Mouse (Mus musculus): ENCODE data around the gene B230104I21Rik. TPM values are rescaled to one million over a fixed set of nuclear protein-coding genes. Genes with fewer than 3 reads are reported as not detected.

Gene B230104I21Rik
- polyA plus RNA-seq, 1 experiment from 2014 or later, result not detected

DNA sequence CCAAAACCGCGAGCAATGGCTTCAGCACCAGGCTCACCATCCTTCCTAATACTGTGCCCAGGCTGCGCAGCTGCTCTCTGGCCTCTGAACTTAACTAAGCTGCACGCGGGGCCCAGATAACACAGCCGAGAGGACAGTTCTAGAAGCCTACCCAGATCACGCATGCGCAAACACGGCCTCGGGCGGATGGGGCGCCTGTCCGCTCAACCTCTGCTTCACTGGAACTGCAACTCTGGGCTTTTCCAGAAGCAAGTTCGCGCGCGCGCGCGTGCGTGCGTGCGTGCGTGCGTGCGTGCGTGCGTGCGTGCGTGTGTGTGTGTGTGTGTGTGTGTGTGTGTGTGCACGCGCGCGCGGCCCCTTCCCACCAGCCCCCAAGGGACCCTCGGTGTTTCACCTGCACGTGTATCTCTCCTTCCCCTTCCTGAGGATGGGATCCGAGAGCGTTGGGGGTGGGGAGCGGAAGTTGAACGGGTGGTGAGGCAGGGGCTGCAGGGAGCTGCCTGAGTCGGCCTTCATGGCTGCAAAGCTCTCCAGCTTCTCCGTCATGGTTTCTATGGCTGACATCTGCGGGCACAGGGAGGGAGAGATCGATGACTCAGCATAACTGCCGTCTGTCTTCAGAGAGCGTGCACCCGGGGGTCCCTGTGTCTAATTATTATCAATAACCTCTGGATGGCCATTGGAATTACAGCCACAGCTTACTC is 1.1 kb upstream of the B230104I21Rik start:
- H3K27me3 ChIP-seq (replicated peaks; ENCODE audit: control insufficient read depth, insufficient read depth, low read length), result no peaks in the 10 kb centered on the region
- H3K27ac ChIP-seq (ENCODE audit: low read depth, low read length), result no peak overlapping the region
- peaks cover 13% of the 10 kb centered on the region; the same call in 1 of the 2 replicates for H3K4me1 ChIP-seq (ENCODE audit: control insufficient read depth, insufficient read depth, low read length)
- peak overlapping the region; percentile 18; the same call in 1 of the 2 replicates for H3K4me2 ChIP-seq (ENCODE audit: low read length)
- H3K4me3 ChIP-seq (ENCODE audit: low read depth, low read length), result no peak overlapping the region
- peak; percentile 42 for DNase-seq (ENCODE audit: low spot score)
- no peaks in the 10 kb centered on the region for H3K9me3 ChIP-seq (replicated peaks; ENCODE audit: control insufficient read depth, low read length)
- no peak for ATAC-seq
- WGBS, result 78% methylated on average over 44 of the region's 48 CpGs
- peaks cover 23% of the 10 kb centered on the region; the same call in 1 of the 2 replicates for H3K36me3 ChIP-seq (ENCODE audit: control insufficient read depth, insufficient read depth, low read length)
- H3K9ac ChIP-seq (ENCODE audit: low read length), result no peak overlapping the region

DNA sequence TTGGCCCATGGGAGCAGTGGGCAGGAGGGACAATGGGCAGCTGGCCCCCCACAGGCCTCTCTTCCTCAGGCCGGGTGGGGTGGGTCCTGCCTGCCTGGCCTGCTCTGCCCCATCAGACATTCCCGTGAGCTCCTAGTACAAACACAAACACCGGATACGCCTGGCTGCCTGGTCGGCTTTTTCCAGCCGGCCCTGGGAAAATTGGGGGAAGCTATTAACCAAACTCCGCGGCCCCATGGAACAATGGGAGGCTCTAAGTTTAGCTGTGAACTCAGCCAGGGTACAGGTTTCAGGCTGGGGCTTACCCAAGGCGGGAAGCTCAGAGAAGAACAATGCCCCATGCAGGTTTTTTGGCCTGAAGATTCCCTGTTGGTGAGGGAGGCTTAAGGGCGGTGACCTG is 723 bp downstream of the B230104I21Rik start:
- Histone ChIP-seq H3K27ac (ENCODE audit: low read depth, low read length) (peak overlapping the region; percentile 6; the same call in 1 of the 2 replicates), H3K4me2 (ENCODE audit: low read length) (no peak overlapping the region), H3K4me1 (ENCODE audit: control insufficient read depth, insufficient read depth, low read length) (peaks cover 13% of the 10 kb centered on the region; the same call in 1 of the 2 replicates), H3K36me3 (ENCODE audit: control insufficient read depth, insufficient read depth, low read length) (peaks cover 25% of the 10 kb centered on the region), H3K9ac (ENCODE audit: low read length) (peak overlapping the region; percentile 13; the same call in 1 of the 2 replicates), H3K9me3 (replicated peaks; ENCODE audit: control insufficient read depth, low read length) (no peaks in the 10 kb centered on the region), H3K27me3 (replicated peaks; ENCODE audit: control insufficient read depth, insufficient read depth, low read length) (no peaks in the 10 kb centered on the region), H3K4me3 (ENCODE audit: low read depth, low read length) (no peak overlapping the region)
- DNase-seq (ENCODE audit: low spot score) (no peak), ATAC-seq (0 out of 2 replicates have a peak, but pooled peaks have one; percentile 33)
- WGBS, result 15% methylated on average over 10 of the region's 10 CpGs

DNA sequence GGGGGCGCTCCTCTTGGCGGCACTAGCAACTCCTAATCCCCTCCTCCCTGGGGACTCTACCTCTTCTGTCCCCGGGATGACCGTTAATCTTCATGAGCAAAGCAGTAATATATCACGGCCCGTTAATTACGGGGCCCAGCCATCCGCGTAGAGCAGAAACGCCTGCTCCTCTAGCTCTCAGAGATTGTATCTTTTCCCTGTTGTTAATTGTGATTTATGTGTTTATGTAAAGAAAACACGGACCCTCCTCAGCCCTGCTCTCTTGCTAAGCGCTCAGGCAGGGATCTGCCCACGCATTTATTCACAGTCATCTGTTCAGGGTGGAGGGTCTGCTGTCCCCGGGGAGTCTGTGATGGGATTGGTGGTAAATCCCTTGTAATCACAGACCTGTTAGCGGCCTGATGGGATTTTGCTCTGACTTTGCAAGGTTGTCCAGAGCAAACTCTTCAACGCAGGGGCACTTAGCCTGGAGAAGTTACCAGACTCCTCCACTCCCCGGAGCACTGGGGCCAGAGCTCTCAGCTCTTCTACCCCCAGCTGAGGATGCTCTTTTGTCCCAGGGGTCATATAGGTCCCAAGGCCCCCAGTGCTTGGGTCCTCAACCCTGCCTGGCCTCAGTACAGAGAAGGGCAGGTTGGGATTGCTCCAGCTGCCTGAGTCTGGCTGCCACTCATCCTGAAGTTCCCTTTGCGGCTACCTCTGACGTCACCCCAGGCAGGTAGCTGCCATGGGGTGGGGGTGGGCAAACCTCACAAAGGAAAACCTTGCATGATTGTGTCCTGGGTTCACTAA is 11.0 kb downstream of the B230104I21Rik start:
- WGBS, result 39% methylated on average over 19 of the region's 19 CpGs
- Histone ChIP-seq H3K27ac (ENCODE audit: low read depth, low read length) (no peak overlapping the region), H3K4me3 (ENCODE audit: low read depth, low read length) (no peak overlapping the region), H3K4me1 (ENCODE audit: control insufficient read depth, insufficient read depth, low read length) (no peaks in the 10 kb centered on the region), H3K9me3 (replicated peaks; ENCODE audit: control insufficient read depth, low read length) (no peaks in the 10 kb centered on the region), H3K27me3 (replicated peaks; ENCODE audit: control insufficient read depth, insufficient read depth, low read length) (no peaks in the 10 kb centered on the region), H3K36me3 (ENCODE audit: control insufficient read depth, insufficient read depth, low read length) (peaks cover 19% of the 10 kb centered on the region; the same call in 1 of the 2 replicates), H3K4me2 (ENCODE audit: low read length) (no peak overlapping the region), H3K9ac (ENCODE audit: low read length) (no peak overlapping the region)
- ATAC-seq (no peak), DNase-seq (ENCODE audit: low spot score) (no peak)

DNA sequence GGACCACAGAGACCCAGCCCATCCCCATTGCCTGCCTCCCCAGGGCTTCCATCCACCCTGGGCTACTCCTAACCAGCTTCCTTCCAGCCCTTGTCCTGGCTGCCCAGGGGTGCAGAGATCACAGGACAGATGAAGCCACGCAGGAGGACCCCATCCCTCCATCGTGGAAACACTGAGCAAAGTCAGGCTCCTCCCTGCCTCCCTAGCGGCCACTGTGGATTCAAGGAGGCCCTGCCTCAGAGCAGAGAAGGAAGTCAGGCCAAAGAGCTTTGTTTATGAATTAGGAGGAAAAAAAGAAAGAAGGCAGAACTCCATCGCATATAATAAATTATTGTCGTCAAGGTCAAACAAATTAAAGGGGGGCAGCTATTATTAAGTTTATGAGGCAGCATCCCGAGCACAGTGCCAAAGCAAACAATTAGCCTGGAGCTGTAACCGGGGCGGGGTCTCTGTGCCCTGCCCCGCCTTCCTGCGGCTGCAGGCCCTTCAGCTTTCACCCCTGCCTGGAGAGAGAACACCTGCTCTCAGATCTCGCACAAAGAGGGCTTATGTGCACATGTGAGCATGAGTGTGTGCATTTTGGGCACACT is 12.4 kb downstream of the B230104I21Rik start:
- DNase-seq (ENCODE audit: low spot score), result no peak
- Histone ChIP-seq H3K9me3 (replicated peaks; ENCODE audit: control insufficient read depth, low read length) (no peaks in the 10 kb centered on the region), H3K27ac (ENCODE audit: low read depth, low read length) (no peak overlapping the region), H3K9ac (ENCODE audit: low read length) (no peak overlapping the region), H3K36me3 (ENCODE audit: control insufficient read depth, insufficient read depth, low read length) (peaks cover 16% of the 10 kb centered on the region; the same call in 1 of the 2 replicates), H3K4me1 (ENCODE audit: control insufficient read depth, insufficient read depth, low read length) (no peaks in the 10 kb centered on the region), H3K4me2 (ENCODE audit: low read length) (no peak overlapping the region), H3K27me3 (replicated peaks; ENCODE audit: control insufficient read depth, insufficient read depth, low read length) (no peaks in the 10 kb centered on the region), H3K4me3 (ENCODE audit: low read depth, low read length) (no peak overlapping the region)
- no peak for ATAC-seq
- WGBS, result 63% methylated on average over 11 of the region's 11 CpGs

DNA sequence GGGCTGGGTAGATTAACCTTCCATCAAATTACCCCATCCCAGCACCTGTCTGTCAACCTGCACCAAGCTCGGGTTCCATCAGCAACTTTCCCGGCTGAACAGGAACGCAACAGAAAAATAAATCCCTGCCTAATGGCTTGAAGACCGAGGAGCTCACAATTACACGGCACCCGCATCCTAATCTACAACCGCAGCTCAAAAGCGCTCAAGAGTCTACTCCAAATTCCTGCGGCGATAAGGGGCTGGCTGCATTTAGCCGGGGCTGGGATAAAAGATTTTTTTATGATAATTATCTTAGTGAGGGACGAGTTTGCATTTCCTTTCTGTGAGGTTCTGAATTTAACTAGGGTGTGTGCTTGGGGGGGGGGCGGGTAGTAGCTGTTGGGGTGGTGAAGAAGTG is 16.3 kb downstream of the B230104I21Rik start:
- no peaks in the 10 kb centered on the region for H3K27me3 ChIP-seq (replicated peaks; ENCODE audit: control insufficient read depth, insufficient read depth, low read length)
- H3K9ac ChIP-seq (ENCODE audit: low read length), result no peak overlapping the region
- no peak overlapping the region for H3K4me3 ChIP-seq (ENCODE audit: low read depth, low read length)
- ATAC-seq (no peak), DNase-seq (ENCODE audit: low spot score) (no peak)
- H3K27ac ChIP-seq (ENCODE audit: low read depth, low read length), result no peak overlapping the region
- WGBS, result 54% methylated on average over 13 of the region's 13 CpGs
- no peaks in the 10 kb centered on the region for H3K9me3 ChIP-seq (replicated peaks; ENCODE audit: control insufficient read depth, low read length)
- H3K4me1 ChIP-seq (ENCODE audit: control insufficient read depth, insufficient read depth, low read length), result no peaks in the 10 kb centered on the region
- H3K4me2 ChIP-seq (ENCODE audit: low read length), result no peak overlapping the region
- H3K36me3 ChIP-seq (ENCODE audit: control insufficient read depth, insufficient read depth, low read length), result peaks cover 10% of the 10 kb centered on the region

DNA sequence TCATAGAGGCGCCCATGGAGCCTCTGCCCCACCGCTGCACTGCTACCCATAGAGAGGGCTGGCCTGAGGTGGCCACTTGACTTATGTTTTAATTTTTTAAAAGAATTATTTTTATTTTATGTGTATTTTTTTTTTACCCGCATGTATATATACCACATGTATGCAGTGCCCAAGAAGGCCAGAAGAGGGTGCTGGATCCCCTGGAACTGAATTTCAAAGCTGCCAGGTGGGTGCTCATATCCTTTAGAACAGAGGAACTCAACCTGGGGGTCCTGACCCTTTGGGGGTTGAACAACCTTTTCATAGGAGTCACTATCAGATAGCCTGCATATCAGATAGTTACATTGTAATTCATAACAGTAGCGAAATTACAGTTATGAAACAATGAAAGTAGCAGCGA is 19.5 kb downstream of the B230104I21Rik start:
- Histone ChIP-seq H3K9ac (ENCODE audit: low read length) (no peak overlapping the region), H3K27ac (ENCODE audit: low read depth, low read length) (no peak overlapping the region), H3K36me3 (ENCODE audit: control insufficient read depth, insufficient read depth, low read length) (peaks cover 10% of the 10 kb centered on the region), H3K9me3 (replicated peaks; ENCODE audit: control insufficient read depth, low read length) (no peaks in the 10 kb centered on the region), H3K4me3 (ENCODE audit: low read depth, low read length) (no peak overlapping the region), H3K4me1 (ENCODE audit: control insufficient read depth, insufficient read depth, low read length) (no peaks in the 10 kb centered on the region), H3K4me2 (ENCODE audit: low read length) (no peak overlapping the region), H3K27me3 (replicated peaks; ENCODE audit: control insufficient read depth, insufficient read depth, low read length) (no peaks in the 10 kb centered on the region)
- 97% methylated on average over 5 of the region's 5 CpGs for WGBS
- DNase-seq (ENCODE audit: low spot score), result no peak
- no peak for ATAC-seq

DNA sequence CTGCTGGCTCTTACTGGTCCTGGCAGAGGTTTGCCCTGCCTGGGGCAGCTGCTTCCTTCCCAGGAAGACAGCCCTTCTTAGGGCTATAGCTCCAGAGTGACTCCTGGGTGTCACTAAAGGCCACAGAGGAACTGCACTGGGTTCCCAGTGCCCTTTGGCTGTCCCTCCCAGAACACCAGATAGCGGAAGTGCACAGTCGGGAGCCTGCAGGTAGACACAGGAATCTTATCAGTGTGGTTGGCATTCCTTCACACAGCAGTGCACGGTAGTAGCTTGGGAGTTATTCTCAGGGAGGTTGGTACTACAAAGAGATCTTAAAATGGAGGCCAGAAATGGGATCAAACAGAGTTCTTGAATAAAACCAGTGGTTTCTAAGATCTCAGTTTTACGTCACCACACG is 22.4 kb downstream of the B230104I21Rik start:
- 78% methylated on average over 5 of the region's 5 CpGs for WGBS
- no peak for DNase-seq (ENCODE audit: low spot score)

DNA sequence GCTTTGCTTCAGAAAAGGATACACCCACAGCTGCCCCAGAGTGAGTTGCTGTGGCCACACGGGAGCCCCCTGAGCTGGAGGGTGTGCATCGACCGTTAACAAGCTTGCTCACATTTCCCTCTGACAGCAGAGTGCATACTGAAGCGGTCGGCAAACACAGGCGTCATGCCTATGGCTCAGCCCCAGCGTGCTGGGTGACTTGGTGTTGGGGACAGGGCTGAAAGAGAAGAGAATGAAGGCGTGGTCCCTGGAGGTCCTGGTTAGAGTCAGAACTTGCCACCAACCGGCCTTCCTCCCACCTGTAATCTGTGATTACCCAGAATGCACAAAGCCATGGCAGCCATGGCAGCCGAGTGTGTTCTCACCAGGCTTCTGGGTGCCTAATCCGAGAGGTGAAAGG is 22.9 kb downstream of the B230104I21Rik start:
- 50% methylated on average over 11 of the region's 11 CpGs for WGBS
- Histone ChIP-seq H3K4me2 (ENCODE audit: low read length) (no peak overlapping the region), H3K4me3 (ENCODE audit: low read depth, low read length) (no peak overlapping the region), H3K9ac (ENCODE audit: low read length) (no peak overlapping the region), H3K9me3 (replicated peaks; ENCODE audit: control insufficient read depth, low read length) (no peaks in the 10 kb centered on the region), H3K4me1 (ENCODE audit: control insufficient read depth, insufficient read depth, low read length) (no peaks in the 10 kb centered on the region), H3K36me3 (ENCODE audit: control insufficient read depth, insufficient read depth, low read length) (peaks cover 10% of the 10 kb centered on the region), H3K27me3 (replicated peaks; ENCODE audit: control insufficient read depth, insufficient read depth, low read length) (no peaks in the 10 kb centered on the region), H3K27ac (ENCODE audit: low read depth, low read length) (no peak overlapping the region)
- no peak for DNase-seq (ENCODE audit: low spot score)
- no peak for ATAC-seq

More for the DNA sequence above, 22.4 kb downstream of the B230104I21Rik start:
- no peak overlapping the region for H3K4me3 ChIP-seq (ENCODE audit: low read depth, low read length)
- ATAC-seq, result no peak
- H3K9ac ChIP-seq (ENCODE audit: low read length), result no peak overlapping the region
- H3K27me3 ChIP-seq (replicated peaks; ENCODE audit: control insufficient read depth, insufficient read depth, low read length), result no peaks in the 10 kb centered on the region
- no peaks in the 10 kb centered on the region for H3K4me1 ChIP-seq (ENCODE audit: control insufficient read depth, insufficient read depth, low read length)
- H3K27ac ChIP-seq (ENCODE audit: low read depth, low read length), result no peak overlapping the region
- H3K4me2 ChIP-seq (ENCODE audit: low read length), result no peak overlapping the region
- H3K9me3 ChIP-seq (replicated peaks; ENCODE audit: control insufficient read depth, low read length), result no peaks in the 10 kb centered on the region
- H3K36me3 ChIP-seq (ENCODE audit: control insufficient read depth, insufficient read depth, low read length), result peaks cover 10% of the 10 kb centered on the region
